Mouse (Mus musculus): Measurements from ENCODE around the gene Haus7.

- no peak for TF ChIP-seq CTCF (IDR thresholded peaks at IDR 0.05; ENCODE audit: insufficient read depth, low read depth, low read length)
- no peak for TF ChIP-seq POLR2A (IDR thresholded peaks at IDR 0.05; ENCODE audit: insufficient read depth, low read depth, low read length)
These were observed 6.8 kb upstream of the Haus7 start for GRCm38 (mm10) chrX:73465483-73466186.
